Mouse (Mus musculus): ENCODE measurements around the gene Sell.

GRCm38 (mm10) chr1:164072001-164072400, 10.2 kb downstream of the Sell start:
- TF ChIP-seq CTCF (IDR thresholded peaks at IDR 0.05; ENCODE audit: low read depth), result no peak
- TF ChIP-seq EP300 (optimal IDR thresholded peaks at IDR 0.05), result no peak
